Mouse (Mus musculus): ENCODE measurements at regions not wholly inside any gene's neighbourhood (a gene's known extent, or its start where the extent isn't known, plus 50 kb on each side); places are given as distances from the start of the nearest gene placed in this dataset.

- no peak for TF ChIP-seq CTCF (conservative IDR thresholded peaks at IDR 0.05; ENCODE audit: low read length)
- TF ChIP-seq POU5F1 (IDR thresholded peaks at IDR 0.05; ENCODE audit: borderline replicate concordance, low read length): no peak
Observed at GRCm38 (mm10) chr1:194034199-194034883, 583.7 kb upstream of the Plxna2 start.

Measured in E14TG2a.4 (cell line).